Mouse (Mus musculus) forebrain, embryonic 12.5 days (tissue): ENCODE results near the gene Aasdhppt. TPM values are rescaled to one million over a fixed set of nuclear protein-coding genes. Genes with fewer than 3 reads are reported as not detected.
A peak's percentile ranks its signal among the peaks of the same experiment; 100 is the strongest.

Experiments
- ATAC-seq: fragments of 200-750 bp; cut with Nextera tagmentation; 2 replicates; pipeline ENCODE4 v1.8.0; 2017; ENCODE audit warnings: moderate TSS enrichment; ENCODE audit not compliant: low FRiP score
- H3K27ac ChIP-seq: fragments of 300-500 bp; sonication (generic); 2 replicates; pipeline ENCODE4 v1.5.1; 2016; ENCODE audit warnings: mild to moderate bottlenecking
- H3K27me3 ChIP-seq: fragments of 300-500 bp; sonication (generic); 2 replicates; pipeline ENCODE4 v1.6.1; 2016; ENCODE audit warnings: mild to moderate bottlenecking
- H3K36me3 ChIP-seq: fragments of 300-500 bp; sonication (generic); replicated peaks from 2 replicates; pipeline ENCODE4 v1.6.1; 2016; ENCODE audit warnings: mild to moderate bottlenecking
- H3K4me1 ChIP-seq: fragments of 300-500 bp; sonication (generic); 2 replicates; pipeline ENCODE4 v1.6.1; 2016
- H3K4me2 ChIP-seq: fragments of 300-500 bp; sonication (generic); 2 replicates; pipeline ENCODE4 v1.6.1; 2016; ENCODE audit warnings: mild to moderate bottlenecking, moderate library complexity
- H3K4me3 ChIP-seq: fragments of 300-500 bp; sonication (generic); replicated peaks from 2 replicates; pipeline ENCODE4 v1.5.1; 2016; ENCODE audit warnings: mild to moderate bottlenecking
- H3K9ac ChIP-seq: fragments of 300-500 bp; sonication (generic); 2 replicates; pipeline ENCODE4 v1.6.1; 2016; ENCODE audit warnings: mild to moderate bottlenecking
- H3K9me3 ChIP-seq: fragments of 300-500 bp; sonication (generic); 2 replicates; pipeline ENCODE4 v1.6.1; 2016
- WGBS: fragments of 180-500 bp; shearing (Covaris S2); methylation state at CpG from one replicate; pipeline ENCODE4 v1.1.7; 2016; 5-methylcytosine and 5-hydroxymethylcytosine counted together
- polyA plus RNA-seq: library from polyadenylated mRNA; unstranded; fragments of >200 nt; fragmentation: Nextera tagmentation; extraction: Ambion mirVana; gene quantifications from 2 replicates; pipeline ENCODE4 v1.2.1, GENCODE M21; 2016

Gene Aasdhppt
- polyA plus RNA-seq = 31.6 and 33.9 TPM in 2 replicates

GRCm38 (mm10) chr9:4309351-4310085, at the start of gene Aasdhppt, which contains the start of gene Kbtbd3:
Aasdhppt (minus strand) TSS chr9:4309471.
Kbtbd3 (plus strand) TSS chr9:4309833.
- ATAC-seq = peak; percentile 98
- Histone ChIP-seq H3K36me3 (no peaks in the 10 kb centered on the region), H3K27me3 (no peaks in the 10 kb centered on the region), H3K4me3 (peak within 1 kb of the TSS; percentile 64), H3K27ac (peak within 1 kb of the TSS; percentile 92), H3K4me2 (peak within 1 kb of the TSS; percentile 65), H3K4me1 (peaks cover 17% of the 10 kb centered on the region), H3K9ac (peak within 1 kb of the TSS; percentile 76), H3K9me3 (no peaks in the 10 kb centered on the region)
- WGBS = under 1% methylated on average over 53 of the region's 53 CpGs

- no peak overlapping the region for H3K4me2 ChIP-seq
- no peak overlapping the region for H3K27ac ChIP-seq
- 96% methylated on average over 1 of the region's 1 CpGs for WGBS
- H3K9ac ChIP-seq = no peak overlapping the region
- no peaks in the 10 kb centered on the region for H3K9me3 ChIP-seq
- no peak for ATAC-seq
- H3K27me3 ChIP-seq = no peaks in the 10 kb centered on the region
- H3K4me1 ChIP-seq = no peaks in the 10 kb centered on the region
- H3K4me3 ChIP-seq = no peak overlapping the region
- no peaks in the 10 kb centered on the region for H3K36me3 ChIP-seq
These were observed 43.9 kb upstream of the Aasdhppt start for GRCm38 (mm10) chr9:4353163-4353562.

GRCm38 (mm10) chr9:4318939-4319721, 9.9 kb upstream of the Aasdhppt start:
- Histone ChIP-seq H3K4me1 (no peaks in the 10 kb centered on the region), H3K36me3 (no peaks in the 10 kb centered on the region; the same call in 1 of the 2 replicates), H3K4me2 (no peak overlapping the region), H3K4me3 (no peak overlapping the region), H3K9me3 (no peaks in the 10 kb centered on the region), H3K27me3 (no peaks in the 10 kb centered on the region), H3K9ac (no peak overlapping the region), H3K27ac (no peak overlapping the region)
- 92% methylated on average over 6 of the region's 6 CpGs for WGBS
- ATAC-seq = no peak

- Histone ChIP-seq H3K9ac (no peak overlapping the region), H3K27ac (no peak overlapping the region), H3K4me3 (no peak overlapping the region), H3K4me1 (peaks cover 3% of the 10 kb centered on the region), H3K9me3 (no peaks in the 10 kb centered on the region), H3K36me3 (no peaks in the 10 kb centered on the region; the same call in 1 of the 2 replicates), H3K27me3 (no peaks in the 10 kb centered on the region), H3K4me2 (no peak overlapping the region)
- ATAC-seq = no peak
- 90% methylated on average over 2 of the region's 2 CpGs for WGBS
These were observed 6.5 kb upstream of the Aasdhppt start for GRCm38 (mm10) chr9:4315746-4316145.

GRCm38 (mm10) chr9:4313946-4314345, 4.7 kb upstream of the Aasdhppt start:
- H3K36me3 ChIP-seq = no peaks in the 10 kb centered on the region; the same call in 1 of the 2 replicates

GRCm38 (mm10) chr9:4311162-4311561, 1.9 kb upstream of the Aasdhppt start:
- Histone ChIP-seq H3K4me2 (no peak overlapping the region), H3K27me3 (no peaks in the 10 kb centered on the region), H3K9me3 (no peaks in the 10 kb centered on the region), H3K36me3 (no peaks in the 10 kb centered on the region; the same call in 1 of the 2 replicates), H3K9ac (no peak overlapping the region), H3K4me1 (peaks cover 17% of the 10 kb centered on the region), H3K4me3 (no peak overlapping the region), H3K27ac (no peak overlapping the region)
- 88% methylated on average over 3 of the region's 3 CpGs for WGBS
- no peak for ATAC-seq

More at GRCm38 (mm10) chr9:4313946-4314345, 4.7 kb upstream of the Aasdhppt start:
- WGBS = 91% methylated on average over 4 of the region's 4 CpGs
- Histone ChIP-seq H3K27me3 (no peaks in the 10 kb centered on the region), H3K4me1 (peaks cover 9% of the 10 kb centered on the region), H3K4me2 (no peak overlapping the region), H3K27ac (no peak overlapping the region), H3K9me3 (no peaks in the 10 kb centered on the region), H3K4me3 (no peak overlapping the region), H3K9ac (no peak overlapping the region)
- no peak for ATAC-seq

- Histone ChIP-seq H3K9ac (peak overlapping the region; percentile 76), H3K36me3 (no peaks in the 10 kb centered on the region; the same call in 1 of the 2 replicates), H3K4me1 (peaks cover 17% of the 10 kb centered on the region), H3K27ac (no peak overlapping the region), H3K9me3 (no peaks in the 10 kb centered on the region), H3K27me3 (no peaks in the 10 kb centered on the region), H3K4me2 (peak overlapping the region; percentile 65), H3K4me3 (peak overlapping the region; percentile 64)
- 79% methylated on average over 3 of the region's 3 CpGs for WGBS
- no peak for ATAC-seq
These were observed 1.4 kb upstream of the Aasdhppt start for GRCm38 (mm10) chr9:4310706-4311105.

- no peaks in the 10 kb centered on the region for H3K27me3 ChIP-seq
- H3K4me1 ChIP-seq = peaks cover 17% of the 10 kb centered on the region
- H3K9me3 ChIP-seq = no peaks in the 10 kb centered on the region
- under 1% methylated on average over 36 of the region's 36 CpGs for WGBS
- peak overlapping the region; percentile 65 for H3K9ac ChIP-seq
- no peaks in the 10 kb centered on the region for H3K36me3 ChIP-seq
- H3K4me2 ChIP-seq = peak overlapping the region; percentile 65
- ATAC-seq = peak; percentile 63; the same call in 1 of the 2 replicates
- peak overlapping the region; percentile 92 for H3K27ac ChIP-seq
- H3K4me3 ChIP-seq = peak overlapping the region; percentile 64
These were observed 482 bp downstream of the Aasdhppt start for GRCm38 (mm10) chr9:4308628-4309350.

GRCm38 (mm10) chr9:4304867-4305266, 4.4 kb downstream of the Aasdhppt start:
- WGBS = 70% methylated on average over 1 of the region's 1 CpGs

GRCm38 (mm10) chr9:4300466-4300865, 8.8 kb downstream of the Aasdhppt start:
- H3K4me1 ChIP-seq = no peaks in the 10 kb centered on the region
- no peak overlapping the region for H3K4me3 ChIP-seq
- H3K27me3 ChIP-seq = no peaks in the 10 kb centered on the region
- no peak for ATAC-seq
- H3K27ac ChIP-seq = no peak overlapping the region
- peaks cover 19% of the 10 kb centered on the region for H3K36me3 ChIP-seq
- H3K4me2 ChIP-seq = no peak overlapping the region
- 100% methylated on average over 2 of the region's 2 CpGs for WGBS
- no peaks in the 10 kb centered on the region for H3K9me3 ChIP-seq
- no peak overlapping the region for H3K9ac ChIP-seq

More at GRCm38 (mm10) chr9:4304867-4305266, 4.4 kb downstream of the Aasdhppt start:
- Histone ChIP-seq H3K9me3 (no peaks in the 10 kb centered on the region), H3K4me1 (peaks cover 8% of the 10 kb centered on the region), H3K36me3 (peaks cover 12% of the 10 kb centered on the region), H3K4me2 (no peak overlapping the region), H3K9ac (no peak overlapping the region), H3K27me3 (no peaks in the 10 kb centered on the region), H3K4me3 (no peak overlapping the region), H3K27ac (no peak overlapping the region)
- no peak for ATAC-seq

GRCm38 (mm10) chr9:4283850-4284249, 25.4 kb downstream of the Aasdhppt start:
- no peaks in the 10 kb centered on the region for H3K9me3 ChIP-seq
- WGBS = 6% methylated on average over 3 of the region's 3 CpGs
- H3K36me3 ChIP-seq = peaks cover 3% of the 10 kb centered on the region
- no peak overlapping the region for H3K27ac ChIP-seq
- H3K4me3 ChIP-seq = no peak overlapping the region
- no peaks in the 10 kb centered on the region for H3K27me3 ChIP-seq
- H3K4me2 ChIP-seq = no peak overlapping the region
- ATAC-seq = no peak
- H3K4me1 ChIP-seq = no peaks in the 10 kb centered on the region
- H3K9ac ChIP-seq = no peak overlapping the region

GRCm38 (mm10) chr9:4266881-4267280, 42.4 kb downstream of the Aasdhppt start:
- WGBS = 97% methylated on average over 3 of the region's 3 CpGs
- no peak for ATAC-seq
- Histone ChIP-seq H3K4me3 (no peak overlapping the region), H3K36me3 (no peaks in the 10 kb centered on the region), H3K9ac (no peak overlapping the region), H3K27ac (no peak overlapping the region), H3K9me3 (no peaks in the 10 kb centered on the region), H3K27me3 (no peaks in the 10 kb centered on the region), H3K4me1 (no peaks in the 10 kb centered on the region), H3K4me2 (no peak overlapping the region)
